Mouse (Mus musculus): ENCODE measurements at regions not wholly inside any gene's neighbourhood (a gene's known extent, or its start where the extent isn't known, plus 50 kb on each side); places are given as distances from the start of the nearest gene placed in this dataset.

- no peaks in the 10 kb centered on the region for H3K36me3 ChIP-seq
- ATAC-seq (ENCODE audit: low FRiP score, low read depth), result no peak
- 81% methylated on average over 5 of the region's 5 CpGs for whole genome bisulfite sequencing
Measured at GRCm38 (mm10) chr13:106514510-106515169, 422.1 kb downstream of the Ipo11 start.

GRCm38 (mm10) chr13:106513669-106514068 is 423.1 kb downstream of the Ipo11 start:
- H3K4me1 ChIP-seq, result no peaks in the 10 kb centered on the region
- H3K9me3 ChIP-seq, result no peaks in the 10 kb centered on the region
- no peak overlapping the region for H3K9ac ChIP-seq
- no peaks in the 10 kb centered on the region for H3K36me3 ChIP-seq
- H3K4me2 ChIP-seq (replicated peaks), result no peak overlapping the region
- WGBS, result 76% methylated on average over 4 of the region's 4 CpGs
- no peak overlapping the region for H3K4me3 ChIP-seq
- ATAC-seq (ENCODE audit: low FRiP score, low read depth), result no peak
- H3K27me3 ChIP-seq, result no peaks in the 10 kb centered on the region
- H3K27ac ChIP-seq, result no peak overlapping the region

More at GRCm38 (mm10) chr13:106514510-106515169, 422.1 kb downstream of the Ipo11 start:
- Histone ChIP-seq H3K27me3 (no peaks in the 10 kb centered on the region), H3K4me2 (replicated peaks) (no peak overlapping the region), H3K9ac (no peak overlapping the region), H3K4me3 (no peak overlapping the region), H3K4me1 (no peaks in the 10 kb centered on the region), H3K9me3 (no peaks in the 10 kb centered on the region), H3K27ac (no peak overlapping the region)

- H3K27me3 ChIP-seq, result no peaks in the 10 kb centered on the region
- H3K36me3 ChIP-seq, result no peaks in the 10 kb centered on the region
- H3K9ac ChIP-seq, result no peak overlapping the region
- no peaks in the 10 kb centered on the region for H3K9me3 ChIP-seq
- no peak overlapping the region for H3K4me3 ChIP-seq
- no peaks in the 10 kb centered on the region for H3K4me1 ChIP-seq
- H3K27ac ChIP-seq, result no peak overlapping the region
- no peak overlapping the region for H3K4me2 ChIP-seq (replicated peaks)
- ATAC-seq (ENCODE audit: low FRiP score, low read depth), result no peak
- WGBS, result 80% methylated on average over 6 of the region's 6 CpGs
Measured at GRCm38 (mm10) chr13:106510435-106510834, 426.3 kb downstream of the Ipo11 start.

- no peak for ATAC-seq (ENCODE audit: low FRiP score, low read depth)
- Histone ChIP-seq H3K36me3 (no peaks in the 10 kb centered on the region), H3K9me3 (no peaks in the 10 kb centered on the region), H3K27me3 (no peaks in the 10 kb centered on the region), H3K27ac (no peak overlapping the region), H3K4me3 (no peak overlapping the region), H3K9ac (no peak overlapping the region), H3K4me1 (no peaks in the 10 kb centered on the region), H3K4me2 (replicated peaks) (no peak overlapping the region)
- WGBS, result 75% methylated on average over 6 of the region's 6 CpGs
Measured at GRCm38 (mm10) chr13:106501273-106501672, 435.5 kb downstream of the Ipo11 start.

- ATAC-seq (ENCODE audit: low FRiP score, low read depth), result peak; percentile 92
- H3K27ac ChIP-seq, result no peak overlapping the region
- H3K9me3 ChIP-seq, result no peaks in the 10 kb centered on the region
- no peaks in the 10 kb centered on the region for H3K36me3 ChIP-seq
- H3K4me2 ChIP-seq (replicated peaks), result no peak overlapping the region
- H3K4me1 ChIP-seq, result no peaks in the 10 kb centered on the region; the same call in 1 of the 2 replicates
- H3K27me3 ChIP-seq, result no peaks in the 10 kb centered on the region
- no peak overlapping the region for H3K9ac ChIP-seq
- H3K4me3 ChIP-seq, result no peak overlapping the region
- WGBS, result 36% methylated on average over 4 of the region's 4 CpGs
Measured at GRCm38 (mm10) chr13:106471264-106471663, 465.5 kb downstream of the Ipo11 start.

- H3K36me3 ChIP-seq, result no peaks in the 10 kb centered on the region
- WGBS, result 84% methylated on average over 6 of the region's 6 CpGs
- H3K27me3 ChIP-seq, result no peaks in the 10 kb centered on the region
- no peak overlapping the region for H3K4me3 ChIP-seq
- no peak overlapping the region for H3K9ac ChIP-seq
- H3K9me3 ChIP-seq, result no peaks in the 10 kb centered on the region
- H3K4me2 ChIP-seq (replicated peaks), result no peak overlapping the region
- no peak overlapping the region for H3K27ac ChIP-seq
- no peaks in the 10 kb centered on the region for H3K4me1 ChIP-seq
- ATAC-seq (ENCODE audit: low FRiP score, low read depth), result no peak
Measured at GRCm38 (mm10) chr13:106454366-106454927, 482.3 kb downstream of the Ipo11 start.

GRCm38 (mm10) chr13:106432165-106432564 is 504.6 kb downstream of the Ipo11 start:
- Histone ChIP-seq H3K27ac (no peak overlapping the region), H3K4me1 (no peaks in the 10 kb centered on the region), H3K36me3 (no peaks in the 10 kb centered on the region), H3K9me3 (no peaks in the 10 kb centered on the region), H3K27me3 (no peaks in the 10 kb centered on the region), H3K4me2 (replicated peaks) (no peak overlapping the region), H3K4me3 (no peak overlapping the region), H3K9ac (no peak overlapping the region)
- WGBS, result 55% methylated on average over 3 of the region's 3 CpGs
- ATAC-seq (ENCODE audit: low FRiP score, low read depth), result no peak

GRCm38 (mm10) chr13:106406608-106407038 is 530.1 kb downstream of the Ipo11 start:
- Histone ChIP-seq H3K4me2 (replicated peaks) (no peak overlapping the region), H3K27me3 (no peaks in the 10 kb centered on the region), H3K9me3 (no peaks in the 10 kb centered on the region), H3K27ac (no peak overlapping the region), H3K4me3 (no peak overlapping the region), H3K36me3 (no peaks in the 10 kb centered on the region), H3K9ac (no peak overlapping the region), H3K4me1 (no peaks in the 10 kb centered on the region)
- ATAC-seq (ENCODE audit: low FRiP score, low read depth), result no peak
- 14% methylated on average over 1 of the region's 1 CpGs for WGBS

GRCm38 (mm10) chr13:106392642-106393041 is 544.1 kb downstream of the Ipo11 start:
- Histone ChIP-seq H3K27me3 (no peaks in the 10 kb centered on the region), H3K4me3 (no peak overlapping the region), H3K9ac (no peak overlapping the region), H3K4me2 (replicated peaks) (no peak overlapping the region), H3K27ac (no peak overlapping the region), H3K36me3 (no peaks in the 10 kb centered on the region), H3K4me1 (no peaks in the 10 kb centered on the region), H3K9me3 (no peaks in the 10 kb centered on the region)
- WGBS, result 70% methylated on average over 8 of the region's 8 CpGs
- no peak for ATAC-seq (ENCODE audit: low FRiP score, low read depth)

- Histone ChIP-seq H3K4me1 (no peaks in the 10 kb centered on the region), H3K27me3 (no peaks in the 10 kb centered on the region), H3K4me2 (replicated peaks) (no peak overlapping the region), H3K27ac (no peak overlapping the region), H3K9ac (no peak overlapping the region), H3K36me3 (no peaks in the 10 kb centered on the region), H3K4me3 (no peak overlapping the region), H3K9me3 (no peaks in the 10 kb centered on the region)
- WGBS, result 74% methylated on average over 4 of the region's 4 CpGs
- ATAC-seq (ENCODE audit: low FRiP score, low read depth), result no peak
Measured at GRCm38 (mm10) chr13:106388634-106389033, 548.1 kb downstream of the Ipo11 start.

GRCm38 (mm10) chr13:106367589-106367988 is 569.2 kb downstream of the Ipo11 start:
- no peaks in the 10 kb centered on the region for H3K27me3 ChIP-seq
- H3K36me3 ChIP-seq, result no peaks in the 10 kb centered on the region
- no peaks in the 10 kb centered on the region for H3K4me1 ChIP-seq
- H3K9ac ChIP-seq, result no peak overlapping the region
- no peaks in the 10 kb centered on the region for H3K9me3 ChIP-seq
- H3K4me3 ChIP-seq, result no peak overlapping the region
- 84% methylated on average over 7 of the region's 7 CpGs for WGBS
- ATAC-seq (ENCODE audit: low FRiP score, low read depth), result no peak
- no peak overlapping the region for H3K27ac ChIP-seq
- no peak overlapping the region for H3K4me2 ChIP-seq (replicated peaks)

GRCm38 (mm10) chr13:106352614-106353409 is 583.9 kb downstream of the Ipo11 start:
- WGBS, result 60% methylated on average over 4 of the region's 4 CpGs
- H3K36me3 ChIP-seq, result no peaks in the 10 kb centered on the region

More at GRCm38 (mm10) chr13:106352614-106353409, 583.9 kb downstream of the Ipo11 start:
- Histone ChIP-seq H3K27me3 (no peaks in the 10 kb centered on the region), H3K9ac (no peak overlapping the region), H3K27ac (no peak overlapping the region), H3K9me3 (no peaks in the 10 kb centered on the region), H3K4me3 (no peak overlapping the region), H3K4me2 (replicated peaks) (no peak overlapping the region), H3K4me1 (no peaks in the 10 kb centered on the region)
- ATAC-seq (ENCODE audit: low FRiP score, low read depth), result no peak

Data from limb, embryonic 13.5 days (tissue).